Mouse (Mus musculus) heart, embryonic 15.5 days (tissue): ENCODE measurements around the gene Mdfi. TPM values are rescaled to one million over a fixed set of nuclear protein-coding genes. Genes with fewer than 3 reads are reported as not detected.
"Not testable (repeated sequence)": the region's sequence is repeated elsewhere in the genome, so short reads cannot be mapped to it uniquely, and the experiment has no call there.

Source experiments
- ATAC-seq: fragments of 200-750 bp; cut with Nextera tagmentation; replicated peaks from 2 replicates; pipeline ENCODE4 v1.8.0; 2017; ENCODE audit warnings: low read depth, moderate TSS enrichment; ENCODE audit not compliant: insufficient number of reproducible peaks, insufficient read depth, low FRiP score
- H3K27ac ChIP-seq: fragments of 300-500 bp; sonication (generic); 2 replicates; pipeline ENCODE4 v1.5.1; 2015; ENCODE audit warnings: mild to moderate bottlenecking, inconsistent platforms
- H3K27me3 ChIP-seq: fragments of 300-500 bp; sonication (generic); 2 replicates; pipeline ENCODE4 v1.6.1; 2015; ENCODE audit warnings: inconsistent platforms
- H3K36me3 ChIP-seq: fragments of 300-500 bp; sonication (generic); 2 replicates; pipeline ENCODE4 v1.6.1; 2015; ENCODE audit warnings: mild to moderate bottlenecking, inconsistent platforms
- H3K4me1 ChIP-seq: fragments of 300-500 bp; sonication (generic); replicated peaks from 2 replicates; pipeline ENCODE4 v1.6.1; 2015; ENCODE audit warnings: inconsistent platforms
- H3K4me2 ChIP-seq: fragments of 300-500 bp; sonication (generic); 2 replicates; pipeline ENCODE4 v1.6.1; 2015; ENCODE audit warnings: inconsistent platforms, mild to moderate bottlenecking, moderate library complexity
- H3K4me3 ChIP-seq: fragments of 300-500 bp; sonication (generic); 2 replicates; pipeline ENCODE4 v1.5.1; 2015; ENCODE audit warnings: mild to moderate bottlenecking, inconsistent platforms
- H3K9ac ChIP-seq: fragments of 300-500 bp; sonication (generic); 2 replicates; pipeline ENCODE4 v1.6.1; 2015; ENCODE audit warnings: mild to moderate bottlenecking, inconsistent platforms
- H3K9me3 ChIP-seq: fragments of 300-500 bp; sonication (generic); replicated peaks from 2 replicates; pipeline ENCODE4 v1.6.1; 2016; ENCODE audit warnings: inconsistent platforms
- WGBS: fragments of 180-500 bp; shearing (Covaris S2); methylation state at CpG from one replicate; pipeline ENCODE4 v1.1.7; 2015; ENCODE audit warnings: mixed read lengths; 5-methylcytosine and 5-hydroxymethylcytosine counted together
- polyA plus RNA-seq: library from polyadenylated mRNA; unstranded; fragments of >200 nt; fragmentation: Nextera tagmentation; extraction: Ambion mirVana; gene quantifications from 2 replicates; pipeline ENCODE4 v1.2.1, GENCODE M21; 2015

Mdfi gene
- polyA plus RNA-seq, 1 experiment from 2014 or later, result 7.9 TPM

DNA sequence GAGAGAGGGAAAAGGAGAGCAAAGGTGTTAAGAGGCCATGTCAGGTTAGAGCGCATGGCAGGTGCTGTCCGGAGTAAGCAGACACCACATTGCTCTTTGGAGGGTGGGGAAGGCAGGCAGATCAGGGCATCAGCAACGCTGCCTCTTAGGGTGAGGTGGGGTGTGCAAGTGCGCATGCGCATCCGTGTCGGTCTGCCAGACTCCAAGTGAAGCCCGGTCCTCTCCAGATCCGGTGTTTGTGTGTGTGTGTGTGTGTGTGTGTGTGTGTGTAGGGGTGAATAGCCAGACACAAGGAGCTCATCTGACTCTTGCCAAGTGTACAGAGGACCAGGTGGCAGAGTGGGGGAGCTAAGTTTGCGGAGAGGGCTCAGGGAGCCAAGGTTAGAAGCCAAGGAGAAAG is 31.5 kb upstream of the Mdfi start:
- Histone ChIP-seq H3K36me3 (peaks cover 13% of the 10 kb centered on the region), H3K9ac (no peak overlapping the region), H3K27ac (no peak overlapping the region), H3K4me3 (no peak overlapping the region), H3K27me3 (no peaks in the 10 kb centered on the region), H3K4me1 (peaks cover 17% of the 10 kb centered on the region), H3K4me2 (no peak overlapping the region), H3K9me3 (no peaks in the 10 kb centered on the region)
- no peak for ATAC-seq
- 60% methylated on average over 10 of the region's 10 CpGs for WGBS

DNA sequence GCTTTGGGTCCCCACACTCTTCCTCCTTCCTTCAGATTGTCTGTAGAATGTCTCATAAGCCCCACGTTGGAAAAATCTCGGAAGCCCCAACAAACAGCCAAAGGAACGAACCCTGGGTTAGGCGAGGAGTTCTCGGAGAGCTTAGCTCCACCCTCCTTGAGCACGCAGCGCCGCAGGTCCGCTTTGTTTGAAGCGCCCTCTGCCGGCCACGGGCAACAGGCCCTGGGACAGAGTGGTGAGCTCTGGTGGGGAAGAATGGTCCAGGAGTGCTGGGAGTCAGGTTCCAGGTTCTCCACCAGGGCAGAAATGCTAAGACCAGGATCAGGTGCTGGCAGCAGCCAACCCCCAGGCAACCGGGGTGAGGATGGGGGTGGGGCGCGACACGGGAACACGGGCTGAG is 30.0 kb upstream of the Mdfi start:
- 0 out of 2 replicates have a peak overlapping the region, but pooled peaks have one; percentile 15 for H3K4me3 ChIP-seq
- peaks cover 19% of the 10 kb centered on the region for H3K4me1 ChIP-seq
- no peak overlapping the region for H3K27ac ChIP-seq
- H3K9me3 ChIP-seq, result no peaks in the 10 kb centered on the region
- peak; percentile 78 for ATAC-seq
- H3K9ac ChIP-seq, result peak overlapping the region; percentile 38; the same call in 1 of the 2 replicates
- H3K27me3 ChIP-seq, result no peaks in the 10 kb centered on the region
- 1% methylated on average over 17 of the region's 17 CpGs for WGBS
- peak overlapping the region; percentile 57 for H3K4me2 ChIP-seq
- H3K36me3 ChIP-seq, result peaks cover 6% of the 10 kb centered on the region; the same call in 1 of the 2 replicates

DNA sequence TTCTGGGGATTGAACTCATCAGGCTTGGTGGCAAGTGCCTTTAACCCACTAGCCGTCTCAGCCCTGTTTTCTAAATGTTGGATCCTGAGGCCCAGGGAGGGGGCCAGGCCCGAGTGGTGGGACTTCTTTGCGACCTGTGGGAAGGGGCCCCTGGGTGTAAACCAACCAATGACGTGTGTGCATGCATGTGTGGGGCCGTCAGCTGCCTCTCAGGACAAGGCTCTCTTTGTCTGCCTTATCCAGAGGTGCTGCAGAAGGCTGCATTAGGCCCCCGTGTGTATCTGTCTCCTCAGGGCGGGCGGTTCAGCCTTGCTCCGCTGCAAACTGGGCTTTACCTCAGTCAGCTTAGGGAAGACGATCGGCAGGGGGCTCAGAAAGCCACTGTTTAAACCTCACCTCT is 28.9 kb upstream of the Mdfi start:
- no peak overlapping the region for H3K4me3 ChIP-seq
- peaks cover 6% of the 10 kb centered on the region; the same call in 1 of the 2 replicates for H3K36me3 ChIP-seq
- 34% methylated on average over 11 of the region's 11 CpGs for WGBS
- H3K27ac ChIP-seq, result no peak overlapping the region
- no peak overlapping the region for H3K9ac ChIP-seq
- H3K9me3 ChIP-seq, result no peaks in the 10 kb centered on the region
- peaks cover 19% of the 10 kb centered on the region for H3K4me1 ChIP-seq
- no peak for ATAC-seq
- no peaks in the 10 kb centered on the region for H3K27me3 ChIP-seq
- no peak overlapping the region for H3K4me2 ChIP-seq

- Histone ChIP-seq H3K9ac (no peak overlapping the region), H3K36me3 (peaks cover 3% of the 10 kb centered on the region; the same call in 1 of the 2 replicates), H3K4me3 (no peak overlapping the region), H3K9me3 (no peaks in the 10 kb centered on the region), H3K4me2 (no peak overlapping the region), H3K4me1 (peaks cover 19% of the 10 kb centered on the region), H3K27ac (no peak overlapping the region), H3K27me3 (no peaks in the 10 kb centered on the region)
- WGBS, result 54% methylated on average over 4 of the region's 4 CpGs
- ATAC-seq, result no peak
These were observed 28.5 kb upstream of the Mdfi start for GRCm38 (mm10) chr17:47863023-47863422.

DNA sequence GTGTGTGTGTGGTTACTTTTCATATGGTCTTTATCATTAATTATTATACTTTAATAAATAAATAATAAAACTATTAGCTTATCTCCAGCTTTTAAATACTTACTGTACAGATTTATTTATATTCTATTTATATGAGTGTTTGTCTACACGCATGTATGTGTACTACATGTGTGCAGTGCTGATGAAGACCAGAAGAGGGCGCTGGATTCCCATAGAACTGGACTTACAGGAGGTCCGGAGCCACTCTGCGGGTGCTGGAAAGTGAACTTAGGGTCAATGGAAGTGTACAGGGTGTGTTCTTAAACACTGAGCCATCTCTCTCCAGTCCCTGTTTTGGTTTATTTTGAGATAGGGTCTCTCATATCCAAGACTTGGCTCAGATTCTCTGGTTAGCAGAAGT is 21.1 kb upstream of the Mdfi start:
- H3K4me1 ChIP-seq, result peaks cover 20% of the 10 kb centered on the region
- no peaks in the 10 kb centered on the region for H3K9me3 ChIP-seq
- no peak overlapping the region for H3K9ac ChIP-seq
- ATAC-seq, result no peak
- H3K4me2 ChIP-seq, result no peak overlapping the region
- H3K27ac ChIP-seq, result no peak overlapping the region
- no peaks in the 10 kb centered on the region for H3K36me3 ChIP-seq
- WGBS, result 78% methylated on average over 4 of the region's 4 CpGs
- H3K4me3 ChIP-seq, result no peak overlapping the region
- no peaks in the 10 kb centered on the region for H3K27me3 ChIP-seq

GRCm38 (mm10) chr17:47854908-47855307 is 20.4 kb upstream of the Mdfi start:
- 84% methylated on average over 8 of the region's 8 CpGs for WGBS
- H3K9me3 ChIP-seq, result no peaks in the 10 kb centered on the region
- no peak for ATAC-seq

DNA sequence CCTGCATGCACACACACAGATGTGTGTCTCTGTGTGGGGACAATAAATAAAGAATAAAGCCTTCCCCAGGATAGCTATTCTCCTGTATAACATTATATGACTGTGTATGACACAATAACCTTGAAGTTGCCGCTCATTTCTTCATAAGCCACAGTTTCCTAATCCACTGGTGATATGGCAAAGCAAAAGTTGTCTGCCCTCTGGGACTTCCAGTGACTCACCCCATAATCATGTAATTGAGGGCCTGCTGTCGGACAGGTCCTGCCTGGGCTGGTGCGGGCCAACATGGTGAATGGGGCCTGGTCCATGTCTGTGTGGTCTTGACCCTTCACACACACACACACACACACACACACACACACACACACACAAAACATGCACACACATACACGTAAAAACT is 19.3 kb upstream of the Mdfi start:
- peaks cover 32% of the 10 kb centered on the region for H3K4me1 ChIP-seq
- no peak overlapping the region for H3K4me2 ChIP-seq
- WGBS, result 71% methylated on average over 4 of the region's 4 CpGs
- H3K4me3 ChIP-seq, result no peak overlapping the region
- no peaks in the 10 kb centered on the region for H3K27me3 ChIP-seq
- H3K9ac ChIP-seq, result no peak overlapping the region
- no peaks in the 10 kb centered on the region for H3K9me3 ChIP-seq
- H3K36me3 ChIP-seq, result no peaks in the 10 kb centered on the region
- no peak overlapping the region for H3K27ac ChIP-seq
- no peak for ATAC-seq

More at GRCm38 (mm10) chr17:47854908-47855307, 20.4 kb upstream of the Mdfi start:
- Histone ChIP-seq H3K27me3 (no peaks in the 10 kb centered on the region), H3K9ac (no peak overlapping the region), H3K36me3 (no peaks in the 10 kb centered on the region), H3K4me3 (no peak overlapping the region), H3K4me1 (peaks cover 24% of the 10 kb centered on the region), H3K4me2 (no peak overlapping the region), H3K27ac (no peak overlapping the region)

- Histone ChIP-seq H3K27me3 (no peaks in the 10 kb centered on the region), H3K9ac (no peak overlapping the region), H3K4me1 (peaks cover 33% of the 10 kb centered on the region), H3K4me3 (no peak overlapping the region), H3K9me3 (no peaks in the 10 kb centered on the region), H3K36me3 (no peaks in the 10 kb centered on the region), H3K27ac (no peak overlapping the region), H3K4me2 (no peak overlapping the region)
- no peak for ATAC-seq
- 86% methylated on average over 3 of the region's 4 CpGs for WGBS
These were observed 18.8 kb upstream of the Mdfi start for GRCm38 (mm10) chr17:47853336-47853735.

DNA sequence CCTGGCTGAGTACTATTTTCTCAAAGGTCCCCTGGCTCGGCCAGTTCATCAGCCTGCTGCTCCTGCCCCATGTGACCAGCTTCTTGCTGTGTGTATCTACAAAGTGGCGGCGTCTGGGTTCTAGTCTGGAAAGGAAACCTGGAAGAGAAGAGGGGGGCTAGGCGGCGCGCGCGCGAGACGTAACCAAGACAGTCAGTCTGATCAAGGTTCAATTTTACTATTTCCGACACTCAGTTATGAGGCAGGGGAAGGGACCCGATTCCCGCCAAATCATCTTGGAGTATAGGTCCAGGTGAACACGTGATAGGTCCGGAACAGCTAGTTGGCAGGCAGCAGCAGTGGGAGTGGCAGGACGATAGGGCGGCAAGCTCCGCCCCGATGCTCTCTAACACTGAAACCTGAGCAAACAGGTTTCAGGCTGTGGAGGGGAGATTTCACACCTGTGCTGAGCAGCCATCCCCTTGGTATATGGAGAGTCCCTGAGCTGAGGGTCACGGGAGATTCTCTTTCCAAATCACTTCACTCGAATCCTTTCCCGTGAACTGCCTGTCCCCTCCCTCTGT is 17.4 kb upstream of the Mdfi start:
- WGBS, result 10% methylated on average over 22 of the region's 22 CpGs
- not testable (repeated sequence) for H3K9me3 ChIP-seq, H3K27me3 ChIP-seq, H3K9ac ChIP-seq, H3K36me3 ChIP-seq, ATAC-seq, H3K27ac ChIP-seq
- H3K4me2 ChIP-seq, result peak overlapping the region; percentile 57
- peaks cover 33% of the 10 kb centered on the region for H3K4me1 ChIP-seq
- H3K4me3 ChIP-seq, result peak overlapping the region; percentile 34

GRCm38 (mm10) chr17:47850639-47851314 is 16.3 kb upstream of the Mdfi start:
- ATAC-seq, result no peak
- H3K9ac ChIP-seq, result no peak overlapping the region
- no peaks in the 10 kb centered on the region for H3K36me3 ChIP-seq
- WGBS, result 68% methylated on average over 7 of the region's 7 CpGs
- H3K4me2 ChIP-seq, result no peak overlapping the region
- H3K4me1 ChIP-seq, result peaks cover 34% of the 10 kb centered on the region
- H3K9me3 ChIP-seq, result no peaks in the 10 kb centered on the region
- no peak overlapping the region for H3K4me3 ChIP-seq
- no peaks in the 10 kb centered on the region for H3K27me3 ChIP-seq
- H3K27ac ChIP-seq, result peak overlapping the region; percentile 92

- peak overlapping the region; percentile 24; the same call in 1 of the 2 replicates for H3K4me2 ChIP-seq
- 43% methylated on average over 3 of the region's 3 CpGs for WGBS
- ATAC-seq, result peak; percentile 62
- no peaks in the 10 kb centered on the region for H3K27me3 ChIP-seq
- no peaks in the 10 kb centered on the region for H3K9me3 ChIP-seq
- H3K9ac ChIP-seq, result no peak overlapping the region
- H3K4me1 ChIP-seq, result peaks cover 37% of the 10 kb centered on the region
- no peak overlapping the region for H3K4me3 ChIP-seq
- peak overlapping the region; percentile 92 for H3K27ac ChIP-seq
- no peaks in the 10 kb centered on the region for H3K36me3 ChIP-seq
These were observed 15.5 kb upstream of the Mdfi start for GRCm38 (mm10) chr17:47850035-47850434.

DNA sequence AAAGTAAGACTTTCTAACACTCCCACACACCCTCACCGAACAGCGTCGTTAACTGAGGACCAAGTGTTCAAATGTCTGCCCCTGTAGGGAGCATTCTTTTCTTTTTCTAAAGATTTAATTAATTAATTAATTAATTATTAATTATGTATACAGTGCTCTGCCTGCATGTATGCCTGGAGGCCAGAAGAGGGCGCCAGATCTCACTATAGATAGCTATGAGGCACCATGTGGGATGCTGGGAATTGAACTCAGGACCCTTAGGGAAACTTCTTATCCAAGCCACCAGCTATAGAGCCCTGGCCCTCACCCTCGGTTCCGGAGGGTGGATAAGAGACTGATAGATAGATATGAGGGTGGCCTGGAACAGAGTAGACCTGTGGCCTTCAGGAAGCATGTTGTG is 13.5 kb upstream of the Mdfi start:
- H3K4me3 ChIP-seq, result no peak overlapping the region
- no peak overlapping the region for H3K4me2 ChIP-seq
- peaks cover 38% of the 10 kb centered on the region for H3K4me1 ChIP-seq
- no peaks in the 10 kb centered on the region for H3K27me3 ChIP-seq
- no peaks in the 10 kb centered on the region for H3K9me3 ChIP-seq
- H3K36me3 ChIP-seq, result no peaks in the 10 kb centered on the region
- ATAC-seq, result no peak
- no peak overlapping the region for H3K27ac ChIP-seq
- no peak overlapping the region for H3K9ac ChIP-seq
- WGBS, result 76% methylated on average over 6 of the region's 6 CpGs
